Mouse (Mus musculus) heart, postnatal 0 days (tissue): ENCODE measurements at regions not wholly inside any gene's neighbourhood (a gene's known extent, or its start where the extent isn't known, plus 50 kb on each side); places are given as distances from the start of the nearest gene placed in this dataset.

ENCODE experiments used
- ATAC-seq: fragments of 200-750 bp; cut with Nextera tagmentation; 2 replicates; pipeline ENCODE4 v1.8.0; 2017; ENCODE audit warnings: low read depth, moderate number of reproducible peaks, moderate library complexity; ENCODE audit not compliant: insufficient read depth
- DNase-seq: peaks from one replicate; pipeline ENCODE4 v3.0.0-alpha.2; 2016; ENCODE audit warnings: low spot score
- H3K27ac ChIP-seq: fragments of 300-500 bp; sonication (generic); 2 replicates; pipeline ENCODE4 v1.5.1; 2014; ENCODE audit warnings: low read depth, mild to moderate bottlenecking
- H3K27me3 ChIP-seq: fragments of 300-500 bp; sonication (generic); 2 replicates; pipeline ENCODE4 v1.6.1; 2014; ENCODE audit warnings: low read length, mixed read lengths; ENCODE audit not compliant: control insufficient read depth, insufficient read depth
- H3K36me3 ChIP-seq: fragments of 300-500 bp; sonication (generic); replicated peaks from 2 replicates; pipeline ENCODE4 v1.6.1; 2014; ENCODE audit warnings: low read length, mixed read lengths; ENCODE audit not compliant: control insufficient read depth, insufficient read depth
- H3K4me1 ChIP-seq: fragments of 300-500 bp; sonication (generic); 2 replicates; pipeline ENCODE4 v1.6.1; 2014; ENCODE audit warnings: antibody characterized with exemption; ENCODE audit not compliant: control insufficient read depth, insufficient read depth
- H3K4me2 ChIP-seq: fragments of 300-500 bp; sonication (generic); 2 replicates; pipeline ENCODE4 v1.6.1; 2014; ENCODE audit warnings: low read depth, mild to moderate bottlenecking, low read length, moderate library complexity
- H3K4me3 ChIP-seq: fragments of 300-500 bp; sonication (generic); 2 replicates; pipeline ENCODE4 v1.5.1; 2014; ENCODE audit warnings: low read depth, low read length
- H3K9ac ChIP-seq: fragments of 300-500 bp; sonication (generic); replicated peaks from 2 replicates; pipeline ENCODE4 v1.6.1; 2014; ENCODE audit warnings: low read depth, low read length, mixed read lengths
- H3K9me3 ChIP-seq: fragments of 300-500 bp; sonication (generic); replicated peaks from 2 replicates; pipeline ENCODE4 v1.6.1; 2016; ENCODE audit warnings: low read length; ENCODE audit not compliant: control insufficient read depth
- CTCF ChIP-seq: IDR thresholded peaks from 2 replicates; pipeline ENCODE4 v1.5.1; 2016; ENCODE audit warnings: antibody characterized with exemption, control low read depth, low read depth
- EP300 ChIP-seq: IDR thresholded peaks from 2 replicates; pipeline ENCODE4 v1.6.1; 2016; ENCODE audit warnings: antibody characterized with exemption, low read depth
- WGBS: fragments of 180-500 bp; shearing (Covaris S2); extraction: QIAGEN DNeasy Blood & Tissue Kit; methylation state at CpG from one replicate; pipeline ENCODE4 v1.1.7; 2014; 5-methylcytosine and 5-hydroxymethylcytosine counted together

DNA sequence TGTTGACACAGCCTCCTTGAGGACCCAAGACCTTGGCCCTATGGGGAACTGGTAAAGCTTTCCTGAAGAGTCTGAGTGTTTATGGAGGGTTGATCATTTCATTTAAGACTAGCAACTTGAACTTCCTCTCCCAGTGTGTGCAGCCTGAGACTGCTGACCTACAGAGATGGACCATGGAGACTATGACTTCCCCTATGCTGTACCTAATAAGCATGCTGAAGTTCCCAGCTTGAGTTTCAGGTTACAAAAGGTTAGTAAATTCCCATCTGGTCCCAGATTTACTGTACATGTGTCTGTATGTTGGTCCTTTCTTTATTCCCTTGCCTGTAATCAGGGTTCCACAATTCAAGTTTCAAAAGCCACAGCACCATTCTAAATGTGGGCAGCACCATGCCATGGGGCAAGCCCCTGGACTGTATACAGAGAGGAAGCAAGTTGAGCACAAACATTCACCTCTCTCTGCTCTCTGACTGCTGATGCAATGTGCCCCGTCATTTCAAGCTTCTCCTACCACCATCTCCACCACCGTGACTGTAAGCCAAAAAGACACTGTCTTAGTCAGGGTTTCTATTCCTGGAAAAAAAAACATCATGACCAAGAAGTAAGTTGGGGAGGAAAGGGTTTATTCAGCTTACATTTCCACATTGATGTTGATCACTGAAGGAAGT lies 431.0 kb upstream of the Spred2 start:
- H3K36me3 ChIP-seq: no peaks in the 10 kb centered on the region
- no peak for TF ChIP-seq EP300
- TF ChIP-seq CTCF: no peak
- 56% methylated on average over 2 of the region's 2 CpGs for WGBS
- DNase-seq (no peak), ATAC-seq (no peak)
- no peak overlapping the region for H3K4me2 ChIP-seq
- no peak overlapping the region for H3K27ac ChIP-seq
- no peaks in the 10 kb centered on the region for H3K4me1 ChIP-seq
- H3K27me3 ChIP-seq: no peaks in the 10 kb centered on the region
- H3K9ac ChIP-seq: no peak overlapping the region
- no peak overlapping the region for H3K4me3 ChIP-seq
- no peaks in the 10 kb centered on the region for H3K9me3 ChIP-seq

DNA sequence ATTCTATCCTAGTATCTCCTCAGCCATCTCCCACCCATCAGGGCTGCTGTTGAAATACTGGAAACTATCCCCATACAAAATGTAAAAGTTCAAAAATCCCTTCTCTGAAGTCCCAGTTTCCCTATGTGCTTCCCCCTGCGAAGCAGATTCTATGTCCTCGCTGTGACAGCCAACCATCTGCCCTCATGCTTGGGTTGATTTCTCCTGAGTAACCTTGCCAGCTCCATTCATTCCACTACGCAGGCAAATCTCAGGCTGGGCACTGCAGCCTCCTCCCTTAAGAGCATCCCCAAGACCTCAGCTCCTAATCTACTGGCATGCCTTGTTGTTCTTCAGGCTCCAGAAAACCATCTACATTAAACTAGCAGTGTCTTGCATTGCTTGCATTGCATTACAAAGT lies 402.5 kb upstream of the Spred2 start:
- DNase-seq: no peak
- 84% methylated on average over 3 of the region's 3 CpGs for WGBS

DNA sequence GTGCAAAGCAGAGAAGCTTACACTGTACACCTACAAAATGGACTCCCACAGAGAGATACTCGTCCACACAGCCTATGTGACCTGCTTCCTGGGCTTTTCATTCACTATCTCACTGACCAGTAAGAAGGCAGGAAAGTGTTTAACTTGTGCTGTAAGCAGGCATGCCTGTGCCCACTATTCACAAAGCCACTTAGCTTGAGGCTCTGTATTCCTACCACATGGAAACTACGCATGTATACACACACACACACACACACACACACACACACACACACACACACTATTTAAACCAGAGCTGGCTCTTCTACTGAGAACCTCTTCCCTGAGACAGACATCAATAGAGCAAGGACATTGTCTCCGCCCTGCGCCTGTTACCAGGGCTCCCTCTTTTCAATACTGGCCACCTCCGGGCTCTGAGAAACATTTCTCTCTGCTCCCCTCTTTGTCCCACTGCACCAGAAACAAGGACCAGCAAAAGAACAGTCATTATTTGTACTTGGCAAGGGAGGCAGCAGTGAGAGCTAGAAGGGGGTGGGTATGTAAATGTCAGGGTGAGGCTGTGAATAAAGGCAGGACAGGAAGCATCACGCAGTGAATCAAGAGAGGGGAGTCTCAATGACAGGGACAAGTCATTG lies 400.2 kb upstream of the Spred2 start:
- Histone ChIP-seq H3K4me2 (no peak overlapping the region), H3K9me3 (no peaks in the 10 kb centered on the region), H3K27me3 (no peaks in the 10 kb centered on the region), H3K36me3 (no peaks in the 10 kb centered on the region), H3K27ac (no peak overlapping the region), H3K4me3 (no peak overlapping the region), H3K9ac (no peak overlapping the region), H3K4me1 (no peaks in the 10 kb centered on the region)
- WGBS: 74% methylated on average over 6 of the region's 6 CpGs
- no peak for DNase-seq
- ATAC-seq: no peak
- TF ChIP-seq CTCF (no peak), EP300 (no peak)

More for the DNA sequence above, 402.5 kb upstream of the Spred2 start:
- no peak overlapping the region for H3K9ac ChIP-seq
- no peak for ATAC-seq
- H3K4me1 ChIP-seq: no peaks in the 10 kb centered on the region
- H3K27ac ChIP-seq: no peak overlapping the region
- H3K27me3 ChIP-seq: no peaks in the 10 kb centered on the region
- no peaks in the 10 kb centered on the region for H3K36me3 ChIP-seq
- no peak overlapping the region for H3K4me2 ChIP-seq
- no peak overlapping the region for H3K4me3 ChIP-seq
- no peaks in the 10 kb centered on the region for H3K9me3 ChIP-seq
- TF ChIP-seq CTCF: no peak
- TF ChIP-seq EP300: no peak

DNA sequence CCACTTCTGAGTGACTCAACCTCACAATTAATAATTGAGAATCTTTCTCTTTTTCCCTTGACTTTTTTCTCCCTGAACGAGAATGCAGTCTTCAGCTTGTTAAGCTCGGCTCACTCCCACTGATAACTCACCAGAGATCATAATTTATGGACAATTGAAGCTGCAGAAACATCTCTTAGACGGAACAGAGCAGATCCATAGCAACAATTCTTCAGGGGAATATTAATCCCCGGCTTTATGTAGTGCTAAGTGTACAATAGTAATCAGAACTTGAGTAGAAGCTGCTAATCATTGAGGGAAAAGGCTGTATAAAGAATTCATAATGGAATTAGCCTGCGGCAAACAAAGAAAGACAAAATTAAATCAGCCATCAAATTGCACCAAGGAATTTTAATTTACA lies 395.0 kb upstream of the Spred2 start:
- no peak for ATAC-seq

DNA sequence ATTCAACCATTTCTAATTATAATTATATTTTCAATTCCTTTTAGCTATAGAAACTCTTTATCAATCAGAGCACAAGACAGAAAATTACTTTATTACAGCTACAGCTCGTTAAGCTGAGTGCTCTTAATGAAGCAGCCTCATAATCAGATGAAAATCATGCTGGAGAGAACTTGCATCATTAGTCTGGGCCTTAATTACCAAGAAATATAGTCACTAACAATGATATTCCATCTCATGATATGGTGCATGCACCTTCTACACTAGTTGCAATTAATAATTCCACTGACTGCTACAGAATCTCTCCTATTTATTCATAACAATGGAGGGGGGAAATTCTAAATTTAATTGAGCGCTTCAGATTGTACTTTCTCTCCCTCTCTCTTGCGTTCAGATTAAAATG lies 393.5 kb upstream of the Spred2 start:
- no peak for ATAC-seq
- 89% methylated on average over 3 of the region's 3 CpGs for WGBS
- no peaks in the 10 kb centered on the region for H3K36me3 ChIP-seq
- H3K4me3 ChIP-seq: no peak overlapping the region
- H3K4me2 ChIP-seq: no peak overlapping the region
- no peak overlapping the region for H3K9ac ChIP-seq
- DNase-seq: no peak
- H3K9me3 ChIP-seq: no peaks in the 10 kb centered on the region
- no peaks in the 10 kb centered on the region for H3K27me3 ChIP-seq
- no peaks in the 10 kb centered on the region for H3K4me1 ChIP-seq
- H3K27ac ChIP-seq: no peak overlapping the region
- TF ChIP-seq EP300 (no peak), CTCF (no peak)

More for the DNA sequence above, 395.0 kb upstream of the Spred2 start:
- Histone ChIP-seq H3K27me3 (no peaks in the 10 kb centered on the region), H3K4me2 (no peak overlapping the region), H3K27ac (no peak overlapping the region), H3K4me3 (no peak overlapping the region), H3K9ac (no peak overlapping the region), H3K36me3 (no peaks in the 10 kb centered on the region), H3K4me1 (no peaks in the 10 kb centered on the region), H3K9me3 (no peaks in the 10 kb centered on the region)
- WGBS: 70% methylated on average over 5 of the region's 5 CpGs
- TF ChIP-seq EP300 (no peak), CTCF (no peak)
- DNase-seq: no peak
